Mouse (Mus musculus) cerebellum, postnatal 25 days (tissue): ENCODE results near the gene St3gal2.
"Not testable (repeated sequence)": the region's sequence is repeated elsewhere in the genome, so short reads cannot be mapped to it uniquely, and the experiment has no call there.

Experiments
- DNase-seq, 2 experiments: peaks; one replicate each; pipeline ENCODE4 v3.0.0; 2021; ENCODE audit warnings: mixed read lengths in 2 of 2

St3gal2 gene

DNA sequence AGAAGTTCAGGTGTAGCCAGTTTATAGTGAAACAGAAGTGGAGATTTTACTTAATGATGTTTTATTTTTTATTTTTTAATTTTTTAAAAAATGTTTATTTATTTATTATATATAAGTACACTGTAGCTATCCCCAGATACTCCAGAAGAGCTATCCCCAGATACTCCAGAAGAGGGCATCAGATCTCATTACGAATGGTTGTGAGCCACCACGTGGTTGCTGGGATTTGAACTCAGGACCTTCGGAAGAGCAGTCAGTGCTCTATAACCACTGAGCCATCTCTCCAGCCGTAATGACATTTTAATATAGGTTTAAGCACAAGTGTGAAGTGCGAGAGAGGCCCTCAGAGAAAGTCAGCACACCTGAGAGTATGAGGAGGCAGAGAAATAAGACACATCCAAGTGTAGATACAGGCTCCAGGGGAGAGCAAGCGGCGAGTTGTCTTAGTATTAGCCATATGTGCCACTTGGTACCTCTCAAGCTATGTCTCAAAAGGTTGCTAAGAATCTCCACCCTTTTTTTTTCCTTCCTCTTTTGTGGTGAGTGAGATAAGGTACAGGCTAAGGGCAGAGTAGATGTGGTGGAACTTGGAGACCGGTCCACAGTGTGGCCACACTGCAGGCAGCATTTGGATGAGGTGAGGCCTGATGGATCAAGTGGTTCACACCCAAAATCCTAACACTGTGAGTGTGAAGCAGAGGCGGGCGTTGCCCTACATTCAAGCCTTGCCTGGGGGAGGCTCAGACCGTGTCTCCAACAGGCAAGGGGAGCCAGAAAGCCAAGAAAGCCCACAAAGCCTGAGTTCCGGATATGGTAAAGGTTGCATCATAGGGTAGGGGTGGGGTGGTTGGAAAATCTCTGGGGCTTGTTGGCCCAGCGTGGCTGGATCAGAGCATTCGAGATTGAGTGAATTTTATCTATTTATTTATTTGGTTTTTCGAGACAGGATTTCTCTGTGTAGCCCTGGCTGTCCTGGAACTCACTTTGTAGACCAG, 7.8 kb upstream of the St3gal2 start:
- no peak for DNase-seq

DNA sequence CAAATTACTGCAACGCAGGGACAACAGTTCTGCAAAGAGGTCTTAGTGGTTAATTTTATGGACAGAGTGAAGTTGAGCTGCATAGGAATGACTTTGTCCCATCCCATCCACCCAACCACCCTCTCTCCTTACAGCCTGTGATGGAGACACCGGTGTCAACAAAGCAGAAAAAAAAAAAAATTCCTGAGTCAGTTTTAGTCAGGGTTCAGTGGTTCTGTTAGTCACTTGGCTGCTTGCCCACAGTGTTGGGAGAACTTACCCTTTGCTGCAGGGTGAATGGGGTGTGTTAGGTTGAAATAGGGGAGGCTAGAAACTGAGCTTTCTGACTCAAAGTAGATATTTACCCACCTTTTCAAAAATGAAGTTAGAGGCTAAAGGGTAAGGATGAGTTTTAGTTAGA, 2.3 kb upstream of the St3gal2 start:
- peak in 1 of 2 experiments; percentile 67 for DNase-seq

DNA sequence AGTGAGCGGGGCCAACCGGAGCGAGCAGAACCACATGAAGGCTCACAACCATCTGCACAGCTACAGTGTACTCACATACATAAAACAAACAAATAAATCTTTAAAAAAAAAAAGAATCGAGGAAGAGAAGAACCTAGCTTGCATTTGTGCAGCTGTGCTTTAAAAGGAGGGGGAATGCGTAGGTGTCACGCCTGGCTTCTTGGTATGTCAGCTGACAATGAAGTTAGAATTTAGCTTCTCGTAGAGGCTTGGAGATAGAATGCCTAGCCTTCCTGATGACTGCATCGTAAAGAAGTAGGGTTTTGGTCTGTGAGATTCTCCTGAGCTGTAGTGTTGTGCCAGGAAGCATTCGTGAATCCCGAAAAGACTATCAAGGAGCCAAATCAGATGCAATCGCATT, 1.7 kb upstream of the St3gal2 start:
- DNase-seq: no peak

DNA sequence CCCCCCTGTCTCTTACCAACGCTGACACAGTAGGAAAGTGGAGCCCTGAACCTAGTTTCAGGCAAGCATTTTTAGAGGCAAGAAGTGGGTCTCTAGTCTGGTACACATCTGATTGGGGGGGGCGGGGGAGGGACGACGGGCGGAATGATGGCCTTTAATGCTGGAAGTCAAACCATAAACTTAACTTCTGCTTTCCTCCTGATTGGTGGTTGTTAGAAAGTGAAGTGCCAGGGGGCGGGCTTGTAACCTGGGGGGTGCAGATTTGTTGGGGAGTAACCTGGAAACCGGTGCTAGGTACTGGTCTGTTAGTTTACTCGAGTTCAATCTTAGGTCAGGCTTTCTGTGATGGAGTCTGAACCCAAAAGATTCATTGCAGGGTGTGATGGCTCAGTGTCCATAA, 1.3 kb upstream of the St3gal2 start:
- DNase-seq: no peak

DNA sequence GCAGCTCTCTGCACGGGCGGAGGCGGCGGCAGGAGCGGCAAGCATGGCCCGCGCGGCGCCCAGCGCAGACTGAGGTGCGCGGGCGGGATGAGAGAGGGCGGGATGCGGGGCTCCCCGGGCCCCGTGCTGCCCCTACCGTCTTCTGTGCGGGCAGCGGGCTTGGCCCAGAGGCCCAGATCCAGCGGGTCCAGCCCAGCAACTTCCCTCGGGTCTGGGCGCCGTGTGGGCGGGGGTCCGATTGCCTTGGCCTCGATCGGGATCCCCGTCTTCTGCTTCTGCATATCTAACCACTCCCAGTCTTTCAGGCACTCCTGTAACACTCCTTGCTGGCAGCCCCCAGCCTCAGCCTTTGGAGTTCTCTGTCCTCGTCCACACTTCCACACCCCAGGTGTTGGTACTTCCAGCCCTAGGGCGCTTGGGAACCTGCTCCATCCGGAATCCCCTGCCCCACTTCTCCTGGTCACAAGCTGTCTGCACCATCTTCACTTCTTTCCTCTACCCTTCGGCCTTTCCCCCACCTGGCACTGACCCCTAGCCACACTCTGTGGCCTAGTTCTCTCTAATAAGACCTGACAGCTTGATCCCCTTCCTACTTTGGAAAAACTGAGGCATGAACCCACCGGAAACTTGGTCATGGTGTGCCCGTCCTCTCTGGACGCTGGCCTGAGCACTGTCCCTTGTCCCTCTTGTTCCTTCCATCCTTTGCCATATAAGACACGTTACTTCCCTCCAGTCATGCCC, 480 bp downstream of the St3gal2 start:
- no peak for DNase-seq

DNA sequence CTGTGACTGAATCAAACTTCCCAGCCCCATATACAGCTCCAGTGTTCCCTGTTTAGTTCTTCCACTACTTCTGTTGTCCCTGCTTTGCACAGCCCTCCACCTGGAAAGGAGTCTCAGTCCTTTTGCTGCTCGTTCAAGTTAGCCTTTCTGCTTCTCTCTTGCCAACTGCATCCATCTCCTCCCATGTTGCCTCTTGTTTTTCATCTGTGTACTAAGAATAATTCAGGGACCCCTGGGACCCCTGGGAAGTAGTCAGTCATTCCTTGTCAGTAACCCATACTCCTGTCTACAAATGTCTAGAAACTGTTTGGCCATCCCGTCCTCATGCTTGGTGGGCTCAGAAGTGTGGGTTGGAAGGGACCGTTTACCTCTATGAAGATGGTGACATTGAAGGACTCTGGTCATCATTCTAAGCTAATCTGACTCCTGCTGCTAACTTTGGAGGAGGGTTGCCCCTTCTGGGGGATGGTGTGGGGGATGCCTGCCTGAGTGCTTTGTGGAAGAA, 1.1 kb downstream of the St3gal2 start:
- peak; percentile 31 to 36 for DNase-seq

DNA sequence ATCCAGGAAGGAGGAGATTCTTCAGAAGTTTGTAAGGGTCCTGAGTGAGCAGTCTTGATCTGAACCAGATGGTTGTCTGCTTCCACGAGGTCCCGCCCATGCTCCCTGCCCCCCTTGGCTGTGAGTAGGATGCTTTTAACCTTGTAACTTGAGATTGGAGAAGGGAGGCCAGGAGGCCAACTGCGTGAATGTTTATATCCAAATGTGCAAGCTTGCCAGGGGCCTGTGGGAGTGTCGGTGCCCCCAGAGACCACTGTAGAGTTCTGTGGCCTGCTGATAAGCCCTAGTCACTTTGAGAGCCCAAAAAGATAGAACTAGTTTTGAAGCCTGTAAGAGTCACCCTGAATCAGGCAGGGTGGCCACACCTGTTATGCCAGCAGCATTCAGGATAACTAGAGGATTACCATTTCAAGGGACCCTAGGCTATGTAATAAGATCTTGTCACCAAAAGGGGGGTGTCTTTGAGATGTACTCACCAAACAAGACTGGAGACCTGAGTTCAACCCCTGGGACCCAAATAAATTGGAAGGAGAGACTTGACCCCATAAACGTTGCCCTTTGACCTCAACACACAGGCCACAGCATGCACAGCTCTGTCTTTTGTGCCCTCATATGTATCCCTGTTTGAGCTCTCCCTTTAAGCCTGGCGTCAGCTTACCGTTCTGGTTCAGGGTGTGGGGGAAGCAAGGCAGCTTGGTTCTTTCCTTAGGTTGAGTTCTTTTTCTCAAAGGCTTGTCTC, 1.9 kb downstream of the St3gal2 start:
- peak in 1 of 2 experiments; percentile 53 for DNase-seq

DNA sequence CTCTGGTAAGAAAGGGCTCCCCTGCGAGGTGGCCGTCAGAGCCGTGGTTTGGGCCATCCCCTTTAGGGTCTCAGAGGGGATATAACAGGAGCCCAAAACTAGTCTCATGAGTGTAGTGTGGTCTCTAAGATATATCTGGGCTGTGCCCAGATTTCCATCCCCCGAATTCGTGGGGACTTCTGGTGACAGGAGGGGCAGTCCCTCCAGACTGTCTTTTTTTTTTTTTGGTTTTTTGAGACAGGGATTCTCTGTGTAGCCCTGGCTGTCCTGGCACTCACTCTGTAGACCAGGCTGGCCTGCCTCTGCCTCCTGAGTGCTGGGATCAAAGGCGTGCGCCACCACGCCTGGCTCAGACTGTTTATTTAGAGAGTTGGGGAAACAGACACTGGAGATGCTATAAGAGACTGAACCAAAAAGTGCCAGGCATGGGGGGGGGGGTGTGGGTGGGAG, 6.0 kb downstream of the St3gal2 start:
- DNase-seq: peak in 1 of 2 experiments; percentile 13

DNA sequence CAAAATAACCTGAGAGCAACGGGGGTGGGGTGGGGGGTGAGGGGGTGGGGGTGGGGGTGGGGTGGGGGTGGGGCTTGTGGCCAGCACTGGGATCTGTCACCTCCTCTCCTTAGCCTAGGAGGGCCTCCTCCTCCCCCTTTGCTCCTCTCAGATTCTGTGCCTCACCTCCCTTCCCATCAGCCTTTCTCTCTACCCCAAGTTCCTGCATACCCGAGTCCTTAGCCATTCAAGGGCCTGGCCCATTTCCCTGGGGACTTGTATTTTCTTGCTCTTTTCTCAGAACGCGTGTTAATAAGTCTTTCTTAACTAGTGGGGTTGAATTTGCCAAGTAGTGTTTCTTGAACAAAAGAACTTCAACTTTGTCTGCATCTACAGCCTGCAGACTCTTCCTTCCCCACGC, 7.0 kb downstream of the St3gal2 start:
- DNase-seq: peak in 1 of 2 experiments; percentile 13

DNA sequence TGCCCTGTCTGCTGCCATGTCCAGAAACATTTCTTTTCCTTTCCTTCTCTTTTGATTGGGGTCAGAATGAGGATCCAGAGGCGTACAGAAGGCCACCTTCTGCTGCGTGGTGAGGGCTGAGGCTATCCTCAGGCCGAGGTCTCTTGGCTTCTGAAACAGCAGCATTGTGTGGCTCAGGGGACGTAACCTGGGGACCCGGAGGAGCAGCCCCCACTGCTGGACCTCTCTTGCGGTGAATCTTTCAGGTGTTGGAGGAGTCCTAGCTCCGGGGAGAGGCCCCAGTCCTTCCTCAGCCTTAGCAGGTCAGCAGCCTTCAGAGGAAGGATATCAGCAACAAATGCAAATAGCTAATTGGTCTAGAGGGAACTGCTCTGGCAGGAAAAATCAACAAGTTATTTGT, 8.7 kb downstream of the St3gal2 start:
- peak in 1 of 2 experiments; percentile 9 for DNase-seq

DNA sequence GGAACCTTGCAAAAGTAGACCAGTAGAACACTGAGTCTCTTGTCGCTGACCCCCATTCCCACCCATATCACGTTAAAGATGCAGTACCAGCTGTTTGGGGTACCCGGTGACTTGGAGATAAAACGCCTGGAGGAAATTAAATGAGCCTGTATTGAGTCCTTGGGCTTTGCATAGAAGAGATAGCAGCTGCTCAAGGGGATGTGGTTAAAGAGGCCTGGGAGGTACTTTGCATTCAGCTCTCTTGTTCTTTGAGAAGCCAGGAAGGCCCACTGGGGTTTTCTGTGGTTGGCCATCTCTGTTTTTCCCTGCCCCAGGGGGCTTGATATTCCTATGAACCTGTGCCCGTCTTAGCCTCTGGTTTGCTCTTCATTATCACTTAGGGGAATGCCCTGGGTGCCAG, 9.3 kb downstream of the St3gal2 start:
- peak in 1 of 2 experiments; percentile 10 for DNase-seq

DNA sequence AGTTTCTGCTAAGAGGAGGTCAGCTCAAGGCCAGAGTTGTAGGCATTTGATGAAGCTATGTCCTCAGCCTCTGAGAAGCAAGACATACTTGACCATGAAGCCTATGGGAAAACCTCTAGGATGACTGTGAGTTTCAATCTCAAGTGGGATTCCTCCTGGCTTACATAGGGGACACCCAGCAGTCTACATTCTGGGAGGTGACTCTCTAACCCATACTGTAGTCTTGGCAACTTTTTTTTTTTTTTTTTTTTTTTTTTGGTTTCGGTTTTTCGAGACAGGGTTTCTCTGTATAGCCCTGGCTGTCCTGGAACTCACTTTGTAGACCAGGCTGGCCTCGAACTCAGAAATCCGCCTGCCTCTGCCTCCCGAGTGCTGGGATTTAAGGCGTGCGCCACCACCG, 9.9 kb downstream of the St3gal2 start:
- not testable (repeated sequence) for DNase-seq

DNA sequence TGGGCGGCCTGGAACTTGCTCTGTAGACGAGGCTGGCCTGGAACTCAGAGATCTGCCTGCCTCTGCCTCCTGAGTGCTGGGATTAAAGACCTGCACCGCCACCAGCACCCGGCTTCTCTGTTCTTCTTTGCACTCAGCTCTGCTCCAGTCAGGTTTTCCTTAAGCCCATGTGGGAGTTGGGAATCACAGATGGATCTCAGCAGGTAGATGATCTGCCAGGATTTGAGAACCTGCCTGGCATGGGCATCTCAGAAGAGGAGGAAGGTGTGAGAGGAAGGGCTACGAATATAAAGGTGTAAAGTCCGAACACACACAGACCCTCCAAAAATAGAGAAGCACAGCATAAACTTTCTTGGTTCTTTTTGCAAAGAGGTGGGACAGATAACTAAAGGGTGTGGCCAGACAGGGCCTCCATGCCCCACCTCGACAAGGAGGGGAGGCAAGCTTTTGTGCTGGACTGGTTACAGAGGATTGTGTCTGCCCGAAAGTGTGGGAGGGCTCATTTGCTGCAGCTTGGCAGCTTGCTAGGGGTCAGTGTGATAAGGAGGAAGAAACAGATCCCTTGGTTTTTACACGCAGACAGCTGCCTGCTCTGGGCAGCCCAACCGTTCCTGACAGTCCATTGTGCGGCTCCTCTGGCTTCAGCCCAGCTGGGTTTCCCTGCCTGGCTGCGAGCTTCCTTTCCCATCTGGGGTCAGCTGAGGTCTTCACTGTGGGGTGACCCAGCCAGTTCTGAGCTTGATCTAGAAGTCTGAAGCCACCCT, 11.6 kb downstream of the St3gal2 start:
- peak; percentile 79 to 81 for DNase-seq

DNA sequence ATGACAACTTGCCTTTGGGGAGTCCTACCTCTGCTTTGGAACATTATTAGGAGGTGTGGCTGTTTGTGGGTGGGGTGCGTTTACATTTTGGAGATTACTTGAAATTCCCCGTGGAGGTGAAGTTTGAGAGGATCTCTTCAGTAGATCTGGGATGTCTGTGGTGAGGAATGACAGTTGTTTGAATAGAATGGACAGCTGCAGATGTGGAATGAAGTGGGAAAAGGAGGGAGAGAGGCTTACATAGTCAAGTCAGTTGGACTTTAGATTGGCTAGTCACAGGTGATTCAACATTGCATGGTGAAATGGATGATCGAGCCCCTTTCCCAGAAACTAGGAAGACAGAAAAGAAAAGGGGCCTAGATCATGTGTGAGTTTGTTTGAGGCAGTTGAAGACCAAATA, 12.7 kb downstream of the St3gal2 start:
- DNase-seq: no peak

DNA sequence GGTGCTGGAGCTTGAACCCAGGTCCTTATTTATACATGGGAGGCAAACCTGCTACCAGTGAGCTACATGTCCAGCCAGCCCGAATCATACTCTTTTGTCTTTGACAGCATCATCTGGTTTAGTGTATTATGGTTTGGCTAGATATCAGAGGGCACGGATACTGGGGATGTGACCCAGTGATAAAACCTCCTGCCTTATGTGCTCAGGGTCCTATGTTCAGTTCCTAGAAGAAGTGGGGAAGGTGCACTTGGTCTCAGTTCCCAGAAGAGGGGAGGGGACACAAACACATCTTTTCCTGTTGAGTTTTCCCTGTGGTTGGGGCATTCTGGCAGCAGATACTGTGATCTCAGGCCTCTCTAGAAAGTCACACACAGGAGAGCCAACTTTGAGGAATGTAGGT, 13.6 kb downstream of the St3gal2 start:
- no peak for DNase-seq

DNA sequence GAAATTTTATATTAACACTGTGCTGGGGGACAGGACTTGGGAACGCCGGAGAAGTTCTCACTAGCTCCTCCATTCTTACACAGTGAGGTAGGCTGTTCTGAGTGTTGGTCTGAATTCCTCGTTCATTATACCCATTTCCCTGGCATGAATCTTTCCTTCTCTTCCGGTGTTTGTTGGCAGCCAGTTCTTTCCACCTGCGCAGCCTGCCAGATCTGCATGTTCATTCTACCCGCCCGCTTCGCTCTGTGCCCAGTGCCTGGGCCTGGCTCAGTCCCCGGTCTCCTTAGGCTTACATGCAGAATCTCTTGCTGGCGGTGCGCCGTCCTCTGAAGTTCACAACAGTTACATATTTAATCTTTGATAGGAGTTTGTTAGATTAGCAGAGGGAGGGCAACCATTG, 16.5 kb downstream of the St3gal2 start:
- peak; percentile 69 to 77 for DNase-seq

DNA sequence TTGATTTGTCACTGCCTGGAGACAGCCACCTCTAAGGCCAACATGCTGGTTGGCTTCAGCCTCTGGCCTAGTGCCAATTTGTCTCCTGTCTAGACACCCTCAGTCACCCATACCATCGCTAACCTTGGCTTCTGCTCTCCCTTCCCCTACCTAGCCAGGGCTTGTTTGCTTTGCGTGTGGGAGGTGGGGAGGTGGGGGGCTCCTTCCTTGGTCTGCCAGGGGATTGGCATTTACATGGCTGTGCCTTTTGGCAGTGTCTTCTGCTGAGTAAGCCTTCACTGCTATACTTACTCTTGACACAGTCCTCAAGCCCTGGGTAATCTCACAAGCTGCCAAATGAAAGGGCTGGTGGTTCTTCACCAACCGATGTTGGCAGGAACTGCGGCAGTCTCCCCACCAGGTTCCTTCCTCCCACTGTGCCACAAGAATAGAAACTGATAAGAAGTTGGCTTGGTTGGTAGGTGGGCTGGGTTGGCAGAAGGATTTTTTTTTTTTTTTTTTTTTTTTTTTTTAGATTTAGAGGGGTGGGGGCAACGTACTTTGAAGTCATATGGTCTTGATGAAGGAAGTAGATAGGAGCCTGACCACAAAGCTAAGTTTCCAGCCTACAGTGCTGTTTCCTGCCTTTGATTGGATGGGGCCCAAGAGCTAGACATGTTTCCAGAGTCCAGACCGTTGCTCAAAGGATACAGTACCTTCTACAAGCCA, 19.3 kb downstream of the St3gal2 start:
- peak; percentile 81 to 87 for DNase-seq

DNA sequence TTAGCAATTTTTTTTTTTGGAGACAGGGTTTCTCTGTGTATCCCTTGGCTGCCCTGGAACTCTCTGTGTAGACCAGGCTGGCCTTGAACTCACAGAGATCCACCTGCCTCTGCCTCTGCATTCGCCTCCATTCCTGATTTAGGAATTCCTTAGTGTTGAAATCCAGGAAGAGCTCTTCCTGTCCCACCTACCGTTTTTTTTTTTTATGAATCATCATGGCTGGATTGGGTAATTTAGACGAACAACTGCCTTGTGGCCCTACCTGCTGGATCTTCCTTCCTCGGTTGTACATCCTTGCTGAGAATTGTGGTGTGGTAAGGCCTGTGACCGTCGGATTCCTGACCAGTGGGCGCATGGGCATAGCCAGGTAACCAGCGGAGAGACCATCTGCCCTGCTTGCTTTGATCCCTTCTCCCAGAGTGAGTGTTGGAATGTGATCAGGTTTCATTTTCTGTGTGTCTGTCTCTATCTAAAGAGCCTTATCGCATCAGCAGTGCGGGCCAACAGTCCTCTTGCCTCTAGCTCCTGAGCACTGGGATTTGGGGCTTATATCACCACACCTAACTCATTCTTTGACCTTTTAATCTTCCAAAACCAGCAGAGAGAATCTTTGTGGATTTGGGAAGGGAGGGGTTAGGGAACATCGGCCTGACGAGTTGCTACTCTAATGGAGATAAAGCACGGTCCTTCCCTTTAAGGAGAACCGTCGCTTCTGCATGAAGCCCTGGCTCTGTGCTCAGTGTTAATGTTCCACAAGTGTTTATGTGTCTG, 21.1 kb downstream of the St3gal2 start:
- peak; percentile 88 to 89 for DNase-seq

DNA sequence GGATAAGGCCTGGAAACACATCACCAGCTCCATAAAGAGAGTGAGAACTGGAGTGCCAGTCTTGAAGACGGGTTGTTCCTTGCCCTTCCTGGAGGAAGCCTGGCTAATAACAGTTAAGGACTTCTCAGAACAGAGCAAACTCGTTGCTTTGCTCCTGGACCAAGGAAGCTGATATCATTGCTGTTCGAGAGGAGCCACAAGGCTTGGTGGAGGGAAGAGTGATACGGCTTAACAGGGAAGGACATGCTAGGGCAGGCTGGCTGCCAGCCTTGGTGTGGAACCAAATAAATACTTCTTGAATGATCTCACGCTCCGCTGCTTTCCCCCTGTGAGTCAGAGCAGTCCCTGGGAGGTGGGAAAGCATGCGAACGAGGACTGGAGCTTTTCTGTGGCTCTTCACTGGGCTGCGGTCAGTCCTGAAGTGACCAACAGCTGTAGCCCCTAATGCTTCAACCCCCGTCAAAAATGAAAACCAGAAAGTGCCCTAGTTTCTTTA, 21.8 kb downstream of the St3gal2 start:
- DNase-seq: peak; percentile 86 to 91

DNA sequence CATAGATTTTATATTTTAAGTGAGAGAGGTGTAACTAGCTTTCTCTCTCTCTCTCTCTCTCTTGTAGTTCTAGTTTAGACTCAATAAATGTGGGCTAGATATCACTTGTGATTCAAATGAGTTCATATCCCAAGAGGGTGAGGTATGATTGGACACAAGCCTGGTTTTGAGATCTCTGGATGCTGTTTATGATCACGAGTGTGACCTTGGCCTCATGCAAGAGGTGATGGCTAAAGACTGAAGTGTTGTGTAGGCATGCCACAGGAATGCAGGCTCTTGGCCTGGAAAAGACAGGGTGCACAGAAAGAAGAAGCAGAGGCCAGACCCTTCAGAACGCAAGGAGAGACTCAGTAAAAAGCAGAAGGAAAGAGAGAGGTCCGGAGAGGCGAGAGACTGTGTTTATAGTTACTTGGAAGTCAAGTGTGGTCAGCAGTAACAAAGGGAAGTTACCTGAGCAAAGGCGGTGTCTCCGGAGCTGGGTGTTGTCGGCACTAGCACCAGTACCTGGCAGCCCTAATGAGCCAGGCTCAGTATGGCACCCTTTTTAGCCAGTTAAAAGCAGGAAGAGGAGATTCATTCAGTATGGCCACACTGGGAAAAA, 24.7 kb downstream of the St3gal2 start:
- DNase-seq: no peak
